Mouse (Mus musculus): ENCODE measurements around the gene Il11ra1.
"Not testable (repeated sequence)": the region's sequence is repeated elsewhere in the genome, so short reads cannot be mapped to it uniquely, and the experiment has no call there.

GRCm38 (mm10) chr4:41700224-41700623 is 435 bp downstream of the Il11ra1 start:
- not testable (repeated sequence) for TF ChIP-seq EP300 (optimal IDR thresholded peaks at IDR 0.05); CTCF (IDR thresholded peaks at IDR 0.05; ENCODE audit: low read depth)
